Mouse (Mus musculus) myocyte (in vitro differentiated cells): ENCODE data around the gene Pld5. TPM values are rescaled to one million over a fixed set of nuclear protein-coding genes. Genes with fewer than 3 reads are reported as not detected.

Experiments
- H3K27me3 ChIP-seq: one replicate; pipeline ENCODE4 v1.6.1; 2011; ENCODE audit not compliant: control insufficient read depth, insufficient read depth, insufficient read length
- H3K36me3 ChIP-seq: one replicate; pipeline ENCODE4 v1.6.1; 2011; ENCODE audit not compliant: control insufficient read depth, insufficient read depth
- H3K4me2 ChIP-seq: one replicate; pipeline ENCODE4 v1.6.1; 2011; ENCODE audit warnings: low read depth, control low read depth
- H3K4me3 ChIP-seq: one replicate; pipeline ENCODE4 v1.5.1; 2011; ENCODE audit warnings: mild to moderate bottlenecking, control low read depth, moderate library complexity
- H3K79me2 ChIP-seq: one replicate; pipeline ENCODE4 v1.6.1; 2011; ENCODE audit not compliant: control insufficient read depth, insufficient read depth
- H3ac ChIP-seq: one replicate; pipeline ENCODE4 v1.6.1; 2011; ENCODE audit not compliant: control insufficient read depth, insufficient read length
- CEBPB ChIP-seq: IDR thresholded peaks from 2 replicates; pipeline ENCODE4 v1.6.1; 2011; ENCODE audit warnings: mild to moderate bottlenecking, moderate library complexity; ENCODE audit not compliant: poor library complexity, insufficient read depth, severe bottlenecking
- E2F4 ChIP-seq: IDR thresholded peaks from one replicate; pipeline ENCODE4 v1.6.1; 2011; ENCODE audit warnings: mild to moderate bottlenecking, control low read depth, moderate library complexity; ENCODE audit not compliant: insufficient read depth
- MAX ChIP-seq: IDR thresholded peaks from one replicate; pipeline ENCODE4 v1.6.1; 2011; ENCODE audit warnings: low read depth, mild to moderate bottlenecking, control low read depth
- MYOD1 ChIP-seq, 3 experiments: IDR thresholded peaks; one replicate each; pipeline ENCODE4 v1.6.1; 2011; ENCODE audit warnings: control low read depth in 2 of 3, low read depth in 2 of 3, mild to moderate bottlenecking in 2 of 3, moderate library complexity in 1 of 3; ENCODE audit not compliant: insufficient read length in 2 of 3, control insufficient read depth in 1 of 3
- MYOG ChIP-seq, 3 experiments: IDR thresholded peaks; one replicate each; pipeline ENCODE4 v1.6.1; 2011; ENCODE audit warnings: control low read depth in 2 of 3, low read depth in 2 of 3, mild to moderate bottlenecking in 2 of 3; ENCODE audit not compliant: insufficient read length in 2 of 3, control insufficient read depth in 1 of 3, insufficient read depth in 1 of 3
- POLR2A ChIP-seq: IDR thresholded peaks from one replicate; pipeline ENCODE4 v1.6.1; 2011; ENCODE audit warnings: low read depth, mild to moderate bottlenecking, control low read depth, moderate library complexity; ENCODE audit not compliant: insufficient read length
- POLR2AphosphoS2 ChIP-seq: IDR thresholded peaks from one replicate; pipeline ENCODE4 v1.6.1; 2011; ENCODE audit warnings: low read depth, control low read depth; ENCODE audit not compliant: insufficient read length
- REST ChIP-seq: IDR thresholded peaks from one replicate; pipeline ENCODE4 v1.6.1; 2011; ENCODE audit warnings: mild to moderate bottlenecking, control low read depth, moderate library complexity; ENCODE audit not compliant: insufficient read depth, insufficient read length
- SRF ChIP-seq: IDR thresholded peaks from one replicate; pipeline ENCODE4 v1.6.1; 2011; ENCODE audit warnings: low read depth; ENCODE audit not compliant: control insufficient read depth, insufficient read length
- TCF12 ChIP-seq: IDR thresholded peaks from one replicate; pipeline ENCODE4 v1.6.1; 2011; ENCODE audit warnings: mild to moderate bottlenecking, control low read depth; ENCODE audit not compliant: poor library complexity, insufficient read depth, severe bottlenecking
- TCF3 ChIP-seq: IDR thresholded peaks from one replicate; pipeline ENCODE4 v1.6.1; 2011; ENCODE audit warnings: low read depth, control low read depth; ENCODE audit not compliant: insufficient read length
- USF1 ChIP-seq: IDR thresholded peaks from one replicate; pipeline ENCODE4 v1.6.1; 2011; ENCODE audit warnings: low read depth, mild to moderate bottlenecking, control low read depth, moderate library complexity
- polyA plus RNA-seq: library from polyadenylated mRNA; unstranded; fragments of >200 nt; fragmentation: generic; extraction: Trizol; gene quantifications from one replicate; pipeline ENCODE4 v1.2.1, GENCODE M21; 2012; ENCODE audit warnings: missing spikeins

Pld5 gene
- polyA plus RNA-seq, 1 experiment = not detected

DNA sequence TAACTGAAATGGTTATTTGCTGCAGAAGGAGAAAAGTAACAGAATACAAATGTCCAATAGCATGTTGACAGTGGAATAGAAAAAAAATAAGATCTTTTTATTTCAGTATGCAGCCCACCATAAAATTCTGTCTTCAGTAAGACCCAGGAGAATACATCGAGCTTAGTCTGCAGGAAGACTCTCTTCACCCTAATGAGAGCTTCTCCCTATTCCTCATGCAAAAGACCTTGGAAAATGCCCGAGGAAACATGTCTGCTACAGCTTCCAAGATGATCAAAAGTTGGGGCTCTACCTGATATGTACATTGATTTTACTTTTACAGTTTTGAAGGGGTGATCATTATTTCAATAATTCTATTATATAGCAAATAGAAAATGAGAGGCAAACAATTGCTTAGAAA, 108.0 kb downstream of the Pld5 start:
- Histone ChIP-seq H3K79me2 (no peaks in the 10 kb centered on the region), H3K4me3 (no peak overlapping the region), H3K36me3 (no peaks in the 10 kb centered on the region), H3ac (no peak overlapping the region), H3K27me3 (no peaks in the 10 kb centered on the region), H3K4me2 (no peak overlapping the region)
- TF ChIP-seq MYOG (IDR thresholded peaks at IDR 0.05; ENCODE audit: control insufficient read depth in 1 of 3, insufficient read depth in 1 of 3, insufficient read length in 2 of 3, low read depth in 2 of 3) = no peak
- no peak for TF ChIP-seq E2F4
- no peak for TF ChIP-seq TCF3

DNA sequence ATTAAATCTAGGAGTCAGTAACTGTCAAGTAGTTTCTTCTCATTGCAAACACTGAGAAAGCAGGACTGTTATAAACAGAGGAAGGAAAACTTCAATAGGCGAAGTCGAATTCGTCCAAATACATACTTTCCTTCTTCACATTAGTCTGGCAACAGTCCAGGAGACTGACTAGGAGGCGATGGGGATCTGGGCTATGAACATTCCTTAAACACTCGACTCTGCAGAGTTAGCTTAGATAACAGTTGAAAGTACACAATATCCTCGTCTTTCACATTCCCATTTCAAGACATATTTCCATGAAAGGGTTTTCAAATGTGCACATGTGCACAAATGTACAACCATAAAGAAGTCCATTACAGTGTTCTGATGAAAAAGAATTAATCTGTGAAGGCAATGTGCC, 129.8 kb downstream of the Pld5 start:
- TF ChIP-seq POLR2A (no peak), MAX (no peak), MYOD1 (IDR thresholded peaks at IDR 0.05; ENCODE audit: control insufficient read depth in 1 of 3, insufficient read length in 2 of 3, low read depth in 2 of 3) (no peak), REST (no peak), SRF (no peak), USF1 (no peak), MYOG (IDR thresholded peaks at IDR 0.05; ENCODE audit: control insufficient read depth in 1 of 3, insufficient read depth in 1 of 3, insufficient read length in 2 of 3, low read depth in 2 of 3) (no peak), CEBPB (no peak), E2F4 (no peak), POLR2AphosphoS2 (no peak), TCF3 (no peak), TCF12 (no peak)
- no peak overlapping the region for H3K4me3 ChIP-seq
- no peak overlapping the region for H3ac ChIP-seq
- H3K79me2 ChIP-seq = no peaks in the 10 kb centered on the region
- H3K27me3 ChIP-seq = no peaks in the 10 kb centered on the region
- no peak overlapping the region for H3K4me2 ChIP-seq
- H3K36me3 ChIP-seq = no peaks in the 10 kb centered on the region

DNA sequence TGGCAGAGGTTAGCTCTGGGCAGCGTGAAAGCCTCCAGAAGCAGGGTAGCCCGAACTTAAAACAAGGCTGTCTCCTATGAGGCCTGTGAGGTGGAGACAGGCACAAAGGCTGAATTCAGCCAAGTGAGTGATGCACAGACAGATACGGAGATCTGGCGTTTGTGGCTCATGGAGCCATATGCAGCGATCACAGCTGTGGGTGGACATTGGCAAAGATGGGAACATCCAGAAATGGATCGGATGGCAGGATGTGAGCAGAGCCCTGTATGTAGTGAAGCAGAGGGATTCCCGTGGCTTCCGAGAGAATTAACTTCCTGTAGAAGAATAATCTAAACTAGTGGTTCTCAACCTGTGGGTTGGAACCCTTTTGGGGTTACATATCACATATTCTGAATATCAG, 140.7 kb downstream of the Pld5 start:
- H3K4me2 ChIP-seq = no peak overlapping the region
- TF ChIP-seq REST (no peak), TCF12 (no peak), POLR2A (no peak), MYOG (IDR thresholded peaks at IDR 0.05; ENCODE audit: control insufficient read depth in 1 of 3, insufficient read depth in 1 of 3, insufficient read length in 2 of 3, low read depth in 2 of 3) (no peak), MYOD1 (IDR thresholded peaks at IDR 0.05; ENCODE audit: control insufficient read depth in 1 of 3, insufficient read length in 2 of 3, low read depth in 2 of 3) (no peak), CEBPB (no peak), TCF3 (no peak), POLR2AphosphoS2 (no peak), SRF (no peak), MAX (no peak), USF1 (no peak), E2F4 (no peak)
- H3ac ChIP-seq = no peak overlapping the region
- no peaks in the 10 kb centered on the region for H3K27me3 ChIP-seq
- no peak overlapping the region for H3K4me3 ChIP-seq
- no peaks in the 10 kb centered on the region for H3K79me2 ChIP-seq
- no peaks in the 10 kb centered on the region for H3K36me3 ChIP-seq

DNA sequence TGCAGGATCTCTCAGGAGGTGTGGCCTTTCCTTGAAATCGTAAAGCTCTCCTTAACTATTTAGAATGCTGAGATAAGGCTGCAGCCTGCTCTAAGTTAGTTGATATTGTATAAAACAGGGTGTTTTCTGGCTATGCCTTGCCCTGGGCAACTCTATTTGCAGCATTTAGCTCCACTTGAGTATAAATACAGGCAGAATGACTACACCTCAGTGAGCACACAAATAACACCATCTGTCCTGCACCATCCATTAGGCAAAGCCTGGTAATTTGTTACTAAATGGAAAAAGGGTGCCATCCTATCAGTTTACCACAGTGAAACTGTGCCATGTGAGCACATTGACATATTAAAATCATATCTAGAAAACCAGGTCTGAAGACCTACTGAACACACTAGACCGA, 149.3 kb downstream of the Pld5 start:
- TF ChIP-seq REST = no peak
- no peak for TF ChIP-seq CEBPB
- TF ChIP-seq POLR2AphosphoS2 = no peak
- no peak for TF ChIP-seq USF1
- TF ChIP-seq MAX = no peak
- no peak for TF ChIP-seq E2F4
- no peak for TF ChIP-seq TCF3
- no peak for TF ChIP-seq SRF
- TF ChIP-seq MYOD1 (IDR thresholded peaks at IDR 0.05; ENCODE audit: control insufficient read depth in 1 of 3, insufficient read length in 2 of 3, low read depth in 2 of 3) = no peak
- no peak for TF ChIP-seq POLR2A
- no peak for TF ChIP-seq MYOG (IDR thresholded peaks at IDR 0.05; ENCODE audit: control insufficient read depth in 1 of 3, insufficient read depth in 1 of 3, insufficient read length in 2 of 3, low read depth in 2 of 3)
- TF ChIP-seq TCF12 = no peak
- Histone ChIP-seq H3K36me3 (no peaks in the 10 kb centered on the region), H3ac (no peak overlapping the region), H3K4me2 (no peak overlapping the region), H3K4me3 (no peak overlapping the region), H3K79me2 (no peaks in the 10 kb centered on the region), H3K27me3 (no peaks in the 10 kb centered on the region)

DNA sequence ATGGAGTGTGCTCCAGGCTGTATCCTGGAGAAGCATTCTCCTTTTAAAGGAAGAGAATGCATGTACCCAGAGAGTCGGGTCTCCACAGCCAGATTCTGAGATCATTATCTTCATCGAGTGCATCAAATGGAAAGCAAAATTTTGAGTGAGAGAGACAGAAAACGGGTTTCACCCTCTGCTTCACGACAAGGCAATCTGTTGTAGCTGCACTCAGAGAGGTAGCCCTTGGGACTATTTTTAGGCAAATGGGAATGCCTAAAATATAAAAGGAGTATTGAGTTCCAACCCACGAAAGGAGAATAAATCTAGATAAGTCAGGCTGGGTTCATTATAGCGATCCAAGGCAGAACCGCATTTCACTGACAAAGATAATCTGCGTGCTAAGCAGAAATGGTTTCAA, 150.7 kb downstream of the Pld5 start:
- Histone ChIP-seq H3K4me3 (no peak overlapping the region), H3K4me2 (no peak overlapping the region), H3K27me3 (no peaks in the 10 kb centered on the region), H3ac (no peak overlapping the region), H3K36me3 (no peaks in the 10 kb centered on the region), H3K79me2 (no peaks in the 10 kb centered on the region)
- TF ChIP-seq POLR2AphosphoS2 = no peak
- no peak for TF ChIP-seq CEBPB
- no peak for TF ChIP-seq REST
- TF ChIP-seq MAX = no peak
